Mouse (Mus musculus) embryonic facial prominence, embryonic 10.5 days (tissue): ENCODE measurements at regions not wholly inside any gene's neighbourhood (a gene's known extent, or its start where the extent isn't known, plus 50 kb on each side); places are given as distances from the start of the nearest gene placed in this dataset.

ENCODE experiments used
- DNase-seq: peaks from one replicate; pipeline ENCODE4 v3.0.0-alpha.2; 2017; ENCODE audit warnings: low spot score
- H3K27ac ChIP-seq: fragments of 300-500 bp; sonication (generic); replicated peaks from 2 replicates; pipeline ENCODE4 v1.5.1; 2016; ENCODE audit warnings: mild to moderate bottlenecking
- H3K27me3 ChIP-seq: fragments of 300-500 bp; sonication (generic); replicated peaks from 2 replicates; pipeline ENCODE4 v1.6.1; 2016; ENCODE audit warnings: low read depth, mild to moderate bottlenecking; ENCODE audit not compliant: poor library complexity, severe bottlenecking
- H3K36me3 ChIP-seq: fragments of 300-500 bp; sonication (generic); replicated peaks from 2 replicates; pipeline ENCODE4 v1.6.1; 2016; ENCODE audit warnings: mild to moderate bottlenecking, moderate library complexity
- H3K4me1 ChIP-seq: fragments of 300-500 bp; sonication (generic); 2 replicates; pipeline ENCODE4 v1.6.1; 2016
- H3K4me3 ChIP-seq: fragments of 300-500 bp; sonication (generic); 2 replicates; pipeline ENCODE4 v1.5.1; 2016; ENCODE audit warnings: mild to moderate bottlenecking, moderate library complexity
- H3K9me3 ChIP-seq: fragments of 300-500 bp; sonication (generic); 2 replicates; pipeline ENCODE4 v1.6.1; 2016; ENCODE audit warnings: mild to moderate bottlenecking
- WGBS: fragments of 180-500 bp; shearing (Covaris S2); methylation state at CpG from one replicate; pipeline ENCODE4 v1.1.7; 2016; 5-methylcytosine and 5-hydroxymethylcytosine counted together

- Histone ChIP-seq H3K36me3 (no peaks in the 10 kb centered on the region), H3K4me1 (peaks cover 6% of the 10 kb centered on the region; the same call in 1 of the 2 replicates)
- WGBS, result 79% methylated on average over 7 of the region's 7 CpGs
Measured at GRCm38 (mm10) chr19:18331811-18332210, 299.8 kb downstream of the Ostf1 start.

GRCm38 (mm10) chr19:18329421-18329820 lies 302.2 kb downstream of the Ostf1 start:
- Histone ChIP-seq H3K4me1 (peaks cover 6% of the 10 kb centered on the region; the same call in 1 of the 2 replicates), H3K4me3 (no peak overlapping the region), H3K9me3 (no peaks in the 10 kb centered on the region), H3K27ac (no peak overlapping the region), H3K27me3 (no peaks in the 10 kb centered on the region), H3K36me3 (no peaks in the 10 kb centered on the region)
- 85% methylated on average over 2 of the region's 2 CpGs for WGBS
- no peak for DNase-seq

More at GRCm38 (mm10) chr19:18331811-18332210, 299.8 kb downstream of the Ostf1 start:
- no peak overlapping the region for H3K4me3 ChIP-seq
- H3K27ac ChIP-seq, result no peak overlapping the region
- no peaks in the 10 kb centered on the region for H3K27me3 ChIP-seq
- no peaks in the 10 kb centered on the region for H3K9me3 ChIP-seq
- DNase-seq, result no peak

GRCm38 (mm10) chr19:18318391-18318944 lies 313.2 kb downstream of the Ostf1 start:
- WGBS, result 81% methylated on average over 1 of the region's 1 CpGs
- no peak overlapping the region for H3K27ac ChIP-seq
- H3K36me3 ChIP-seq, result no peaks in the 10 kb centered on the region
- no peak overlapping the region for H3K4me3 ChIP-seq
- H3K27me3 ChIP-seq, result no peaks in the 10 kb centered on the region
- no peaks in the 10 kb centered on the region for H3K9me3 ChIP-seq
- DNase-seq, result no peak
- no peaks in the 10 kb centered on the region for H3K4me1 ChIP-seq

- Histone ChIP-seq H3K27me3 (no peaks in the 10 kb centered on the region), H3K27ac (no peak overlapping the region), H3K36me3 (no peaks in the 10 kb centered on the region), H3K4me3 (no peak overlapping the region), H3K9me3 (no peaks in the 10 kb centered on the region), H3K4me1 (0 out of 2 replicates have a peak, but pooled peaks cover 2% of the 10 kb centered on the region)
- DNase-seq, result no peak
- 78% methylated on average over 1 of the region's 1 CpGs for WGBS
Measured at GRCm38 (mm10) chr19:18273415-18273814, 358.2 kb downstream of the Ostf1 start.

- no peak overlapping the region for H3K27ac ChIP-seq
- no peaks in the 10 kb centered on the region for H3K36me3 ChIP-seq
- WGBS, result 76% methylated on average over 14 of the region's 14 CpGs
- no peaks in the 10 kb centered on the region for H3K9me3 ChIP-seq
- no peaks in the 10 kb centered on the region for H3K27me3 ChIP-seq
- peak; percentile 11 for DNase-seq
- H3K4me3 ChIP-seq, result no peak overlapping the region
- no peaks in the 10 kb centered on the region for H3K4me1 ChIP-seq
Measured at GRCm38 (mm10) chr19:18255074-18255684, 376.4 kb downstream of the Ostf1 start.

- no peaks in the 10 kb centered on the region for H3K4me1 ChIP-seq
- H3K27me3 ChIP-seq, result no peaks in the 10 kb centered on the region
- WGBS, result 78% methylated on average over 4 of the region's 4 CpGs
- no peak overlapping the region for H3K27ac ChIP-seq
- no peaks in the 10 kb centered on the region for H3K9me3 ChIP-seq
- DNase-seq, result no peak
- H3K36me3 ChIP-seq, result no peaks in the 10 kb centered on the region
- H3K4me3 ChIP-seq, result no peak overlapping the region
Measured at GRCm38 (mm10) chr19:18253333-18253732, 378.3 kb downstream of the Ostf1 start.
